Mouse (Mus musculus) olfactory bulb, adult 2 months (tissue): ENCODE results near the gene Tmem170b.

Source experiments
- CTCF ChIP-seq: fragments of 200-500 bp; IDR thresholded peaks from 2 replicates; pipeline ENCODE4 v1.5.1; 2012; ENCODE audit warnings: low read depth, mild to moderate bottlenecking, low read length, moderate library complexity; ENCODE audit not compliant: insufficient read depth
- POLR2A ChIP-seq: fragments of 200-500 bp; IDR thresholded peaks from 2 replicates; pipeline ENCODE4 v1.6.1; 2012; ENCODE audit warnings: mild to moderate bottlenecking, low read depth, low read length, moderate library complexity; ENCODE audit not compliant: insufficient read depth

- TF ChIP-seq POLR2A (peak; percentile 6; the same call in 1 of the 2 replicates), CTCF (no peak)
Measured at GRCm38 (mm10) chr13:41606081-41607000, 634 bp downstream of the Tmem170b start.
